Mouse (Mus musculus) naive thymus-derived CD4-positive, alpha-beta T cell, adult 2 months (primary cell): ENCODE measurements around the gene Robo1.

Source experiments
- DNase-seq: peaks from one replicate; pipeline ENCODE4 v3.0.0-alpha.2; 2011; ENCODE audit warnings: low read depth

The Robo1 gene

GRCm38 (mm10) chr16:72678947-72679558 lies 370.9 kb downstream of the Robo1 start:
- no peak for DNase-seq

GRCm38 (mm10) chr16:72685604-72686479 lies 377.7 kb downstream of the Robo1 start:
- DNase-seq: no peak

- no peak for DNase-seq
These were observed 378.5 kb downstream of the Robo1 start for GRCm38 (mm10) chr16:72686480-72687053.

- DNase-seq: no peak
These were observed 379.5 kb downstream of the Robo1 start for GRCm38 (mm10) chr16:72687651-72688050.

- no peak for DNase-seq
These were observed 380.1 kb downstream of the Robo1 start for GRCm38 (mm10) chr16:72688185-72688681.

GRCm38 (mm10) chr16:72691909-72692308 lies 383.8 kb downstream of the Robo1 start:
- DNase-seq: no peak

GRCm38 (mm10) chr16:72693446-72694274 lies 385.6 kb downstream of the Robo1 start:
- no peak for DNase-seq

- DNase-seq: no peak
These were observed 386.7 kb downstream of the Robo1 start for GRCm38 (mm10) chr16:72694787-72695186.

GRCm38 (mm10) chr16:72699238-72700006 lies 391.3 kb downstream of the Robo1 start:
- DNase-seq: no peak

GRCm38 (mm10) chr16:72700297-72700696 lies 392.2 kb downstream of the Robo1 start:
- no peak for DNase-seq

- DNase-seq: no peak
These were observed 395.4 kb downstream of the Robo1 start for GRCm38 (mm10) chr16:72703486-72703885.

DNA sequence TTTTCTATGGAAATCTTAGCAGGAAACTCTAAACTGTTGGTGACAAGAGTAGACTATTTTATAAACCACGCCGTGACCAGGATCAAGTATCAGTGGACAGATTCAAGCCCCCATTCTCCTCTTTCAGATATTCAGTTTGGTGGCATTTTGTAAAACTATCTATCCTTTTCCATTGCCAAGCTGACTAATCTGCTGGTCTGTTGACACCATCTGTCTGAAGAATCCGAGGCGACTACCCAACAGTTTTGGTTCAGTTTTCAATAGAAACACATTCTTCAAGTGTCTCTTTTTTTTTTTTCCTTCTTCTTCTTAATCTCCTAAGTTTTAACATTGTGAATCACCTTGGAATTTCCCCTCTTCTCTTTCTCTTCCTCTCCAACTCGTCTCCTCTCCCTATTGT lies 397.7 kb downstream of the Robo1 start:
- DNase-seq: no peak

DNA sequence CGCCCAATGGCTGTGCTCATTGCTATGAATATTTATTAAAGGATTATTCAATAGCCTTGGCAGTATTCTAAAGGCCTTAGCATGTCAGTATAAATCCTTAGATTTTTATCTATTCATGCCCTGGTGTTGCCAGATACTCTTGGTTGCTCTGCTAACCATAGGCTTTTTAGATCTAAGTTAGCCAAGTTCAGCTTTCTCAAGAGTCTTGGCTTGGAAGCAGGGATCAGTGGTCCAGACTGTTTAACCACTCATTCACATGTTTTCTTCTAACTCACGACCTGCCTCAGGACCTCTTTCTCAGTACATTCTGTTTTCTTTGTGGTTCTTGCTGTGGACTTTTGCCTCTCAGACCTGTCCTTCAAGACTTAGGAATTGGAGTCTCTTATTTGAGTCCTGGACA lies 400.4 kb downstream of the Robo1 start:
- DNase-seq: no peak

GRCm38 (mm10) chr16:72717118-72717802 lies 409.2 kb downstream of the Robo1 start:
- no peak for DNase-seq

GRCm38 (mm10) chr16:72719063-72719462 lies 411.0 kb downstream of the Robo1 start:
- DNase-seq: no peak

- no peak for DNase-seq
These were observed 412.9 kb downstream of the Robo1 start for GRCm38 (mm10) chr16:72720979-72721378.

GRCm38 (mm10) chr16:72721713-72722481 lies 413.8 kb downstream of the Robo1 start:
- no peak for DNase-seq

DNA sequence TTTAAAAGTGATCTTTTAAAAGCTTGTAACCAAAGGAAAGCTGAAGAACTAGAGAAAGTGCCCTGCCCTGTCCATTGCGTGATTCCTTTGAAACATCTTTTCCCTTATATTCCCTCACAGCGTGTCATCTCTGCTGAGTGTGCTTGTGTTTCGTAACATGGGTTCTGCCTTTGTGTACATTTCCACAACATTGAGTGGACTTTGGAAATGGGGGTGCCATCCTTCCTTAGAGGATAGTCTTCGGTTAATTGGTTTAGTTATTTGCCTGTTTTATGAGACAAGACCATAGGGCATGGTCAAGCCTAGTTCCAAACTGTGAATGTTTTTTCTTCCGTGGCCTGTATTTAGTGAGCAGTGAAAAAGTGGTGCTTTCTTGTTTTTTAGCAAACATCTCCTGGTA lies 426.1 kb downstream of the Robo1 start:
- DNase-seq: no peak

DNA sequence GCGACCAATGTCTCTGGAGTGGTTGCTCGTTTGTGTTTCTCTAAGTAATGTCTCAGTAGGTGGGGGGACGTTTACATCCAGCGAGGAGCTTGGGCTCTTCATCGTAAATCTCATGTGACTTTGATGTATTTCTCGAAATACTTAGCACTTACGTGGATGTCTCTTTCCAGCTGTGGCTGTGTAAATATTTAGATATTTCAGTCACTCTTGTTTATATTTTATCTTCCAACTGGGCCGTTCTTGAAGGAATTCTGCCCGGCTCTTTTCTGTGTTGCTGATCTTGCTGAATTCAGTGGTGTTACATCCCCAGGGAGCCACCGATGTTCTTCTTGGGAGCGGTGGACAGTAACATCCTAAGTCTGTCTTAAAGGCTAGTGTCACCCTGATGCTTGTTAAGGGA lies 427.1 kb downstream of the Robo1 start:
- DNase-seq: no peak

GRCm38 (mm10) chr16:72735588-72735987 lies 427.5 kb downstream of the Robo1 start:
- no peak for DNase-seq
